In genomic region chr3:99183355-99184016, GRCm38 (mm10) we compare ENCODE assay signal across 17 mouse cellular contexts. TPM values are rescaled to one million over a fixed set of nuclear protein-coding genes. Genes with fewer than 3 reads are reported as not detected.
DNase-seq lines count a peak whose midpoint lies in the region; ATAC-seq and TF ChIP-seq lines count a peak whose summit lies in the region.
"Had no signal": no experiment of that assay in that cellular context is flagged by ENCODE, and none has a peak within 500 bp of the region (broad histone marks: within the 10 kb centered on the region; RNA-seq: fewer than 3 reads in every experiment).

No protein-coding gene starts in this region.

- no peaks in the 10 kb centered on the region for H3K4me1 ChIP-seq in heart, embryonic 10.5 days
- H3K4me1 ChIP-seq in lung, embryonic 15.5 days: peaks cover 12% of the 10 kb centered on the region; the same call in 1 of the 2 replicates
- no peaks in the 10 kb centered on the region for H3K4me1 ChIP-seq in midbrain, postnatal 0 days (ENCODE audit: insufficient read depth, low read length)

- DNase-seq in heart, embryonic 10.5 days (ENCODE audit: low spot score): no peak
- DNase-seq in heart, postnatal 14 days: no peak
- DNase-seq in lung, postnatal 25 days (ENCODE audit: low spot score): no peak
- DNase-seq in lung, postnatal 10 days: peak; percentile 31
- no peak for DNase-seq in cerebellum, adult 9-10 months
- no peak for DNase-seq in frontal cortex, postnatal 36 days (ENCODE audit: low spot score in 2 of 2)
- DNase-seq in midbrain, postnatal 0 days (ENCODE audit: low spot score): no peak
- DNase-seq: cerebellum, adult 11-12 months; gastrocnemius, postnatal 14 days; kidney, postnatal 14 days; thymus, adult 2 months had no signal

- peak; percentile 65 for ATAC-seq in lung, embryonic 15.5 days (ENCODE audit: borderline replicate concordance, extremely low read depth, low FRiP score, low TSS enrichment)
- no peak for ATAC-seq in midbrain, postnatal 0 days (ENCODE audit: low FRiP score)
- ATAC-seq: forebrain, embryonic 16.5 days; hindbrain, embryonic 16.5 days had no signal

- 69% methylated on average over 17 of the region's 17 CpGs for WGBS in heart, embryonic 10.5 days
- 36% methylated on average over 17 of the region's 17 CpGs for WGBS in lung, embryonic 15.5 days
- 78% methylated on average over 17 of the region's 17 CpGs for WGBS in midbrain, postnatal 0 days

- H3K9me3 ChIP-seq in heart, embryonic 10.5 days: no peaks in the 10 kb centered on the region
- no peaks in the 10 kb centered on the region for H3K9me3 ChIP-seq in lung, embryonic 15.5 days
- no peaks in the 10 kb centered on the region for H3K9me3 ChIP-seq in midbrain, postnatal 0 days (ENCODE audit: low read length)

- intact Hi-C loops in heart, postnatal 14 days (cut with DNase I): no loop called here

- H3K4me3 ChIP-seq in heart, embryonic 10.5 days: no peak overlapping the region
- H3K4me3 ChIP-seq in lung, embryonic 15.5 days: no peak overlapping the region
- no peak overlapping the region for H3K4me3 ChIP-seq in midbrain, postnatal 0 days (ENCODE audit: low read depth, low read length)

- no peaks in the 10 kb centered on the region for H3K27me3 ChIP-seq in heart, embryonic 10.5 days (ENCODE audit: insufficient read depth, poor library complexity, severe bottlenecking)
- H3K27me3 ChIP-seq in lung, embryonic 15.5 days: no peaks in the 10 kb centered on the region
- no peaks in the 10 kb centered on the region for H3K27me3 ChIP-seq in midbrain, postnatal 0 days (ENCODE audit: insufficient read depth, low read length)

- H3K27ac ChIP-seq in heart, embryonic 10.5 days: 0 out of 2 replicates have a peak overlapping the region, but pooled peaks have one; percentile 10
- peak overlapping the region; percentile 50 for H3K27ac ChIP-seq in lung, embryonic 15.5 days
- no peak overlapping the region for H3K27ac ChIP-seq in midbrain, postnatal 0 days (ENCODE audit: low read depth, low read length)
- H3K27ac ChIP-seq: liver, embryonic 14.5 days had no signal

- no peaks in the 10 kb centered on the region for H3K36me3 ChIP-seq in heart, embryonic 10.5 days
- no peaks in the 10 kb centered on the region for H3K36me3 ChIP-seq in lung, embryonic 15.5 days
- H3K36me3 ChIP-seq in midbrain, postnatal 0 days (ENCODE audit: insufficient read depth, low read length): no peaks in the 10 kb centered on the region

- TF ChIP-seq CTCF in midbrain, postnatal 0 days (IDR thresholded peaks at IDR 0.05): no peak

- peak overlapping the region; percentile 28 for H3K4me2 ChIP-seq in lung, embryonic 15.5 days
- H3K4me2 ChIP-seq in midbrain, postnatal 0 days (ENCODE audit: low read depth, low read length, poor library complexity, severe bottlenecking): no peak overlapping the region

- H3K9ac ChIP-seq in lung, embryonic 15.5 days: no peak overlapping the region
- no peak overlapping the region for H3K9ac ChIP-seq in midbrain, postnatal 0 days (replicated peaks; ENCODE audit: low read length, poor library complexity, severe bottlenecking)
- H3K9ac ChIP-seq: liver, embryonic 14.5 days had no signal

RNA-seq across cellular contexts. Expression of gene Wars2, which starts 42.6 kb away (rescaled TPM):
- 6.9 and 8.2 TPM in 2 replicates for polyA plus RNA-seq in heart, embryonic 10.5 days (2016; fragmentation: Nextera tagmentation; extraction: Ambion mirVana)
- 1 to 10 TPM; 7.1 to 7.6 TPM for total RNA-seq in heart, postnatal 14 days (2021)
- 7.6 and 8.0 TPM in 2 replicates for polyA plus RNA-seq in lung, embryonic 15.5 days (2015; fragmentation: Nextera tagmentation; extraction: Ambion mirVana)
- total RNA-seq in midbrain, postnatal 0 days (2014; rRNA removed): 6.7 and 6.9 TPM in 2 replicates
- 4.4 and 4.9 TPM in 2 replicates for polyA plus RNA-seq in midbrain, postnatal 0 days (2015; fragmentation: Nextera tagmentation; extraction: Ambion mirVana)

RNA-seq across cellular contexts. Expression of gene Tbx15, which starts 56.7 kb away (rescaled TPM):
- 0.12 and 0.67 TPM in 2 replicates for polyA plus RNA-seq in heart, embryonic 10.5 days (2016; fragmentation: Nextera tagmentation; extraction: Ambion mirVana)
- under 1 TPM; 0.10 to 0.48 TPM for total RNA-seq in heart, postnatal 14 days (2021)
- 0.04 TPM in 1 of 2 replicates, not detected in the other for polyA plus RNA-seq in lung, embryonic 15.5 days (2015; fragmentation: Nextera tagmentation; extraction: Ambion mirVana)
- total RNA-seq in midbrain, postnatal 0 days (2014; rRNA removed): 1.3 and 13.1 TPM in 2 replicates
- polyA plus RNA-seq in midbrain, postnatal 0 days (2015; fragmentation: Nextera tagmentation; extraction: Ambion mirVana): 0.59 and 0.91 TPM in 2 replicates
- total RNA-seq: common myeloid progenitor, adult 5-6 weeks; megakaryocyte-erythroid progenitor cell, adult 5-6 weeks had no signal
